Mouse (Mus musculus): ENCODE results near the gene Cog1. TPM values are rescaled to one million over a fixed set of nuclear protein-coding genes. Genes with fewer than 3 reads are reported as not detected.

Gene Cog1
- total RNA-seq, 4 experiments from 2014 or later = 18.4 to 24.6 (median 20.6) TPM

DNA sequence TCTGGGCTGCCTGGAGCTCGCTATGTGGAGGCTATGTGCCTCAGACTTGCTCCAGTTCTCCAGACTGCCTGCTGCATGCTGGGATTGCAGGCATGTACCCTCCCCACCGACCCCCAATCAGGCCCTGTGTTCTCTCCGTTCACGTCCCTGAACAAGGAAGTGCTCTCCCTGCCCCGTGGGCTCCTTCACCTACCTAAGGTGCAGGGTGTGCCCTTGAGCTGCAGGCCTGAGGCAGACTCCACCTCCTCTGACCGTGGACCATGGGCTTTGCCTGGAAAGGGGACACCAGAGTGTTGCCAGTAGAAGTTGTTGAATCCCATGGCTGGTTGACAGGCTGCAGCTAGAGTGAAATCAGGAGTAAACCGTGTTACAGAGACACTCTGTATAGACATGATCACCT is 50.7 kb downstream of the Cog1 start:
- DNase-seq (ENCODE audit: low spot score in 2 of 2) = no peak

- DNase-seq (ENCODE audit: low spot score in 2 of 2) = peak; percentile 42 to 46
Measured at GRCm38 (mm10) chr11:113703758-113704157, 54.8 kb downstream of the Cog1 start.

- DNase-seq (ENCODE audit: low spot score in 2 of 2) = no peak
Measured at GRCm38 (mm10) chr11:113705966-113706652, 57.1 kb downstream of the Cog1 start.

DNA sequence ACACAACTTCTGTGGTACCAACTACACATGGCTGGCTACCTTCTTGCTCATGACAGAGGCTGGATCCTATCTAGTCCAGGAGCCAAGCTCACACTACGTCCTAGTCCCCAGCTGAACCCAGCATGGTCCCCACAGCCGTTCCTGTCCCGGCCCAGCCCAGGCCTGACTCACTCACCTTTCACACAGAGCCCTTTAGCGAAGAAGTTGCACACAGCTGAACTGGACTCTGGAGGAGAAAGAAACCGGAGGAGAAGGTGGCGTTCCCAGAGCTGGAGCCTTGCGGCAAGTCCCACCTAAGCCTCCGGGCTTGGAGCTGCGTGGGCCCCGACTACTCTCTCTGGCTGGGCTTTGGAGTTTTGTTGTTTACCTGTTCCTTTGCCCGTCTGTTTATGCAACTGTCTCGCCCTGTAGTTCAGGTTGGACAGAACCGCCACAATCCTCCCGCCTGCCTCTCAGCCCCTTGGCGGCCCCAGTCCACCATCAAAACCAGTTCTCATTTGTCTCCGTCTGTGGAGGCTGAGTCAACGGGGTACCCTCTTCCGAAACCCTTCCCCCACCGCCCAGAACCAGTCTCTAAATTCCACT is 59.8 kb downstream of the Cog1 start:
- DNase-seq (ENCODE audit: low spot score in 2 of 2) = no peak

DNA sequence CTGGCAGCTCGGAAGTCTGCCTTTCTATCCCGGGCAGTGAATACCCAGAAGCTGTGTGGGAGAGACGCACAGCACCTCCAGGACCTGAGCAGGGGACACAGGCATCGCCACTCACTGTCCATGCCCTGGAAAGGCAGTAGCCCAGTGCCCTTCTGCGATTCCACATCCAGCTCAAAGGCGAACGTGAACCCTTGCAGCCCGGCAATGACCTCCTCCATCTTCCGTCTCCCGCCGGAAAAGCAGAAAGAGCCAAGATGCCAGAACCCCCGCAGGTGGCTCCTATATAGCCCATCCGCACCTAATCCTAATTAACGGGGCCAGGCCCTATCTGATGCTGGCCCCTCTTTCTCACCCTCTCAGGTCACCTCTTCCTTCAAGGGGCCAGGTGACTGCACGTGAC is 60.3 kb downstream of the Cog1 start:
- DNase-seq (ENCODE audit: low spot score in 2 of 2) = no peak

DNA sequence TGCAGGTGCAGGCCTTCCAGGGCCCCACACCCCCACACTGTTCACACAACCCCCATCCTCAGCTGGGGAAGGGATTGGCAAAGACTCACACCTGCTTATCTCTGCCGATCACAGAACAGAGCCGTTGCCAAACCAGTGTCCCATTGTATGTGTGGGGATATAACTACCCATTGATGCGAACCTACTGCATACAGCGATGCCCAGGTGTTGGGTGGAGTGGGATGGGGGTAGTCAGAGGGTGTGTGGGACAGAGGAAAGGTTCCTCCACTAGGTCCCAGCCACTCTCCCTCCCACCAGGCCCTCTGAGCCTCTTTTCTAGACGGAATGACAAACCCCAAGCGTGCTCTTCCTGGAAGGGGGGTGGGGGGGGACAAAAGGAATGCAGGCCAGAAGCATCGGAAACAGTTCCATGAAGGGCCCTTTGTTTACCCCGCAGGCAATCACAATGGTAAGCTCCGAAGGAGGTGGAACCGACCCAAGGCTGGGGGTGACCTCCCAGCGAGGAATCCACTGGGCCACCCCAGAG is 60.8 kb downstream of the Cog1 start, which contains the start of gene Cpsf4l:
Cpsf4l (minus strand) TSS at position 287 of the 526 bp plus-strand sequence.
- DNase-seq (ENCODE audit: low spot score in 2 of 2) = no peak

- no peak for DNase-seq (ENCODE audit: low spot score in 2 of 2)
Measured at GRCm38 (mm10) chr11:113710257-113710777, 61.3 kb downstream of the Cog1 start.

GRCm38 (mm10) chr11:113711061-113711460 is 62.1 kb downstream of the Cog1 start:
- no peak for DNase-seq (ENCODE audit: low spot score in 2 of 2)

- DNase-seq (ENCODE audit: low spot score in 2 of 2) = no peak
Measured at GRCm38 (mm10) chr11:113715078-113715674, 66.2 kb downstream of the Cog1 start.

- no peak for DNase-seq (ENCODE audit: low spot score in 2 of 2)
Measured at GRCm38 (mm10) chr11:113716132-113716531, 67.2 kb downstream of the Cog1 start.

Other genes with a start within 250 kb of the Cog1 start
- not detected for gene Sstr2, start 29.8 kb upstream of the Cog1 start, total RNA-seq (2022)
- 1 to 10 TPM; 2.1 to 2.6 (median 2.2) TPM for gene Slc39a11, start 910 bp downstream of the Cog1 start, total RNA-seq (2022)
- 10 to 100 TPM; 30.8 to 41.7 (median 36.1) TPM for gene Fam104a, start 35.0 kb downstream of the Cog1 start, total RNA-seq (2022)
- 1 to 10 TPM; 3.3 to 5.0 (median 4.4) TPM for gene D11Wsu47e, start 35.2 kb downstream of the Cog1 start, total RNA-seq (2022)
- gene Cpsf4l, start 60.8 kb downstream of the Cog1 start, total RNA-seq (2022) = not detected
- 1 to 10 TPM; 2.8 to 6.4 (median 5.0) TPM for gene Cdc42ep4, start 102.7 kb downstream of the Cog1 start, total RNA-seq (2022)